Mouse (Mus musculus) kidney, adult 2 months (tissue): ENCODE data around the gene 2510009E07Rik. TPM values are rescaled to one million over a fixed set of nuclear protein-coding genes. Genes with fewer than 3 reads are reported as not detected.

Experiments
- DNase-seq: peaks from one replicate; pipeline ENCODE4 v3.0.0; 2021
- H3K27ac ChIP-seq: fragments of 200-500 bp; 2 replicates; pipeline ENCODE4 v1.5.1; 2012; ENCODE audit warnings: low read depth, low read length, control low read depth, inconsistent platforms; ENCODE audit not compliant: insufficient read depth
- H3K27me3 ChIP-seq: fragments of 200-500 bp; replicated peaks from 2 replicates; pipeline ENCODE4 v1.6.1; 2012; ENCODE audit warnings: mild to moderate bottlenecking, moderate library complexity, low read length, inconsistent platforms; ENCODE audit not compliant: control insufficient read depth, insufficient read depth
- H3K36me3 ChIP-seq: fragments of 200-500 bp; 2 replicates; pipeline ENCODE4 v1.6.1; 2012; ENCODE audit warnings: mild to moderate bottlenecking, moderate library complexity, low read length, inconsistent platforms; ENCODE audit not compliant: control insufficient read depth, insufficient read depth
- H3K4me1 ChIP-seq: fragments of 200-500 bp; 2 replicates; pipeline ENCODE4 v1.6.1; 2011; ENCODE audit warnings: low read length; ENCODE audit not compliant: control insufficient read depth, insufficient read depth
- H3K4me3 ChIP-seq: fragments of 200-500 bp; 2 replicates; pipeline ENCODE4 v1.5.1; 2011; ENCODE audit warnings: mild to moderate bottlenecking, low read depth, low read length, control low read depth; ENCODE audit not compliant: insufficient read depth
- CTCF ChIP-seq: fragments of 200-500 bp; conservative IDR thresholded peaks from 2 replicates; pipeline ENCODE4 v1.5.1; 2011; ENCODE audit warnings: low read depth, mild to moderate bottlenecking, control low read depth, low read length, moderate library complexity, mixed read lengths; ENCODE audit not compliant: insufficient read depth, insufficient read length
- POLR2A ChIP-seq: fragments of 200-500 bp; IDR thresholded peaks from one replicate; pipeline ENCODE4 v1.6.1; 2011; ENCODE audit warnings: low read depth, low read length, control low read depth
- WGBS: fragments of 180-500 bp; shearing (Covaris S2); methylation state at CpG from one replicate; pipeline ENCODE4 v1.1.7; 2018; 5-methylcytosine and 5-hydroxymethylcytosine counted together
- polyA plus RNA-seq: library from polyadenylated mRNA; depleted of rRNA; stranded (reverse); fragments of >200 nt; gene quantifications from 2 replicates; pipeline ENCODE4 v1.2.3, GENCODE M21; 2012

2510009E07Rik gene
- polyA plus RNA-seq, 1 experiment, result 14.6 TPM

GRCm38 (mm10) chr16:21727421-21727820, 33.0 kb upstream of the 2510009E07Rik start:
- DNase-seq, result no peak
- WGBS, result 92% methylated on average over 3 of the region's 3 CpGs
- no peak overlapping the region for H3K4me3 ChIP-seq
- TF ChIP-seq POLR2A (no peak), CTCF (no peak)
- no peaks in the 10 kb centered on the region for H3K36me3 ChIP-seq
- no peaks in the 10 kb centered on the region for H3K4me1 ChIP-seq
- no peaks in the 10 kb centered on the region for H3K27me3 ChIP-seq
- no peak overlapping the region for H3K27ac ChIP-seq

GRCm38 (mm10) chr16:21724261-21724660, 29.8 kb upstream of the 2510009E07Rik start:
- H3K4me3 ChIP-seq, result no peak overlapping the region
- no peaks in the 10 kb centered on the region for H3K27me3 ChIP-seq
- TF ChIP-seq POLR2A (no peak), CTCF (no peak)
- no peak for DNase-seq
- no peak overlapping the region for H3K27ac ChIP-seq
- no peaks in the 10 kb centered on the region for H3K36me3 ChIP-seq
- WGBS, result 100% methylated on average over 1 of the region's 1 CpGs
- no peaks in the 10 kb centered on the region for H3K4me1 ChIP-seq

GRCm38 (mm10) chr16:21719770-21720169, 25.3 kb upstream of the 2510009E07Rik start:
- H3K27ac ChIP-seq, result no peak overlapping the region
- DNase-seq, result no peak
- H3K4me1 ChIP-seq, result no peaks in the 10 kb centered on the region
- 71% methylated on average over 7 of the region's 7 CpGs for WGBS
- no peaks in the 10 kb centered on the region for H3K36me3 ChIP-seq
- no peaks in the 10 kb centered on the region for H3K27me3 ChIP-seq
- no peak overlapping the region for H3K4me3 ChIP-seq
- TF ChIP-seq CTCF, result no peak
- TF ChIP-seq POLR2A, result no peak

- WGBS, result 90% methylated on average over 10 of the region's 10 CpGs
These were observed 20.1 kb upstream of the 2510009E07Rik start for GRCm38 (mm10) chr16:21714516-21714915.

GRCm38 (mm10) chr16:21710321-21710720, 15.9 kb upstream of the 2510009E07Rik start:
- WGBS, result 25% methylated on average over 2 of the region's 2 CpGs
- H3K4me1 ChIP-seq, result no peaks in the 10 kb centered on the region
- H3K36me3 ChIP-seq, result no peaks in the 10 kb centered on the region
- TF ChIP-seq CTCF (no peak), POLR2A (no peak)
- no peaks in the 10 kb centered on the region for H3K27me3 ChIP-seq
- H3K27ac ChIP-seq, result no peak overlapping the region
- DNase-seq, result no peak
- H3K4me3 ChIP-seq, result no peak overlapping the region

More at GRCm38 (mm10) chr16:21714516-21714915, 20.1 kb upstream of the 2510009E07Rik start:
- Histone ChIP-seq H3K36me3 (no peaks in the 10 kb centered on the region), H3K4me3 (no peak overlapping the region), H3K27ac (no peak overlapping the region), H3K4me1 (no peaks in the 10 kb centered on the region), H3K27me3 (no peaks in the 10 kb centered on the region)
- TF ChIP-seq POLR2A (no peak), CTCF (no peak)
- DNase-seq, result no peak

- no peak for DNase-seq
- H3K36me3 ChIP-seq, result no peaks in the 10 kb centered on the region
- H3K4me3 ChIP-seq, result no peak overlapping the region
- H3K4me1 ChIP-seq, result no peaks in the 10 kb centered on the region
- 46% methylated on average over 5 of the region's 5 CpGs for WGBS
- H3K27me3 ChIP-seq, result no peaks in the 10 kb centered on the region
- no peak for TF ChIP-seq POLR2A
- no peak for TF ChIP-seq CTCF
- H3K27ac ChIP-seq, result no peak overlapping the region
These were observed 10.2 kb upstream of the 2510009E07Rik start for GRCm38 (mm10) chr16:21704691-21705090.

- Histone ChIP-seq H3K27me3 (no peaks in the 10 kb centered on the region), H3K27ac (no peak overlapping the region), H3K4me1 (no peaks in the 10 kb centered on the region), H3K4me3 (no peak overlapping the region), H3K36me3 (no peaks in the 10 kb centered on the region)
- 37% methylated on average over 3 of the region's 3 CpGs for WGBS
- TF ChIP-seq CTCF (no peak), POLR2A (no peak)
- no peak for DNase-seq
These were observed 7.8 kb upstream of the 2510009E07Rik start for GRCm38 (mm10) chr16:21702314-21702690.

- 44% methylated on average over 10 of the region's 10 CpGs for WGBS
- H3K4me3 ChIP-seq, result no peak overlapping the region
- no peaks in the 10 kb centered on the region for H3K27me3 ChIP-seq
- no peak overlapping the region for H3K27ac ChIP-seq
- no peaks in the 10 kb centered on the region for H3K36me3 ChIP-seq
- no peak for DNase-seq
- no peaks in the 10 kb centered on the region for H3K4me1 ChIP-seq
- no peak for TF ChIP-seq POLR2A
- TF ChIP-seq CTCF, result no peak
These were observed 7.3 kb upstream of the 2510009E07Rik start for GRCm38 (mm10) chr16:21701611-21702313.
